ENCODE assay signal across 15 mouse cellular contexts in genomic region chr8:90273182-90273581, GRCm38 (mm10).
DNase-seq lines count a peak whose midpoint lies in the region; ATAC-seq lines count a peak whose summit lies in the region.
"Had no signal": no experiment of that assay in that cellular context is flagged by ENCODE, and none has a peak within 500 bp of the region (broad histone marks: within the 10 kb centered on the region; RNA-seq: fewer than 3 reads in every experiment).

No protein-coding gene starts in this region.

- no peaks in the 10 kb centered on the region for H3K4me1 ChIP-seq in kidney, embryonic 15.5 days
- H3K4me1 ChIP-seq in hindbrain, embryonic 16.5 days (ENCODE audit: control insufficient read depth, insufficient read depth, low read depth, low read length): peaks cover 13% of the 10 kb centered on the region
- peaks cover 50% of the 10 kb centered on the region for H3K4me1 ChIP-seq in neural tube, embryonic 15.5 days
- H3K4me1 ChIP-seq: liver, embryonic 15.5 days had no signal

- no peak overlapping the region for H3K9ac ChIP-seq in kidney, embryonic 15.5 days
- no peak overlapping the region for H3K9ac ChIP-seq in hindbrain, embryonic 16.5 days (ENCODE audit: low read depth, low read length)
- no peak overlapping the region for H3K9ac ChIP-seq in neural tube, embryonic 15.5 days (replicated peaks)
- H3K9ac ChIP-seq: liver, embryonic 15.5 days had no signal

- H3K27me3 ChIP-seq in kidney, embryonic 15.5 days: no peaks in the 10 kb centered on the region
- no peaks in the 10 kb centered on the region for H3K27me3 ChIP-seq in hindbrain, embryonic 16.5 days (replicated peaks; ENCODE audit: control insufficient read depth, insufficient read depth, low read length)
- H3K27me3 ChIP-seq in neural tube, embryonic 15.5 days (replicated peaks): no peaks in the 10 kb centered on the region
- H3K27me3 ChIP-seq: liver, embryonic 15.5 days had no signal

- H3K4me2 ChIP-seq in kidney, embryonic 15.5 days: no peak overlapping the region
- no peak overlapping the region; the same call in 1 of the 2 replicates for H3K4me2 ChIP-seq in hindbrain, embryonic 16.5 days (ENCODE audit: low read length)
- H3K4me2 ChIP-seq in neural tube, embryonic 15.5 days: no peak overlapping the region
- H3K4me2 ChIP-seq: liver, embryonic 15.5 days had no signal

- peaks cover 7% of the 10 kb centered on the region; the same call in 1 of the 2 replicates for H3K36me3 ChIP-seq in kidney, embryonic 15.5 days
- H3K36me3 ChIP-seq in hindbrain, embryonic 16.5 days (ENCODE audit: control insufficient read depth, insufficient read depth, low read length): no peaks in the 10 kb centered on the region
- no peaks in the 10 kb centered on the region for H3K36me3 ChIP-seq in neural tube, embryonic 15.5 days
- H3K36me3 ChIP-seq: liver, embryonic 15.5 days had no signal

- no peaks in the 10 kb centered on the region for H3K9me3 ChIP-seq in kidney, embryonic 15.5 days (replicated peaks)
- no peaks in the 10 kb centered on the region for H3K9me3 ChIP-seq in hindbrain, embryonic 16.5 days (ENCODE audit: control insufficient read depth, low read length)
- H3K9me3 ChIP-seq in neural tube, embryonic 15.5 days (replicated peaks): no peaks in the 10 kb centered on the region
- H3K9me3 ChIP-seq: liver, embryonic 15.5 days had no signal

- no peak overlapping the region for H3K27ac ChIP-seq in kidney, embryonic 15.5 days
- H3K27ac ChIP-seq in hindbrain, embryonic 16.5 days (ENCODE audit: low read depth, low read length): peak overlapping the region; percentile 34; the same call in 1 of the 2 replicates
- H3K27ac ChIP-seq in neural tube, embryonic 15.5 days (replicated peaks): 0 out of 2 replicates have a peak overlapping the region, but pooled peaks have one; percentile 33
- H3K27ac ChIP-seq: liver, embryonic 15.5 days had no signal

- no peak for ATAC-seq in kidney, embryonic 15.5 days (replicated peaks; ENCODE audit: low FRiP score)
- ATAC-seq in hindbrain, embryonic 16.5 days: peak; percentile 15; the same call in 1 of the 2 replicates
- no peak for ATAC-seq in neural tube, embryonic 15.5 days (ENCODE audit: low FRiP score)
- ATAC-seq: Patski had no signal

- no peak overlapping the region for H3K4me3 ChIP-seq in kidney, embryonic 15.5 days (replicated peaks)
- no peak overlapping the region for H3K4me3 ChIP-seq in hindbrain, embryonic 16.5 days (ENCODE audit: low read length)
- no peak overlapping the region for H3K4me3 ChIP-seq in neural tube, embryonic 15.5 days (replicated peaks)
- H3K4me3 ChIP-seq: liver, embryonic 15.5 days; myocyte had no signal

- DNase-seq in embryo, embryonic 11 days: peak; percentile 12
- DNase-seq in embryo, embryonic 10 days (ENCODE audit: low spot score): no peak
- DNase-seq in kidney, postnatal 10 days: peak; percentile 12
- DNase-seq in yolk sac, embryonic 10.5 days (ENCODE audit: low spot score): no peak
- no peak for DNase-seq in gastrocnemius, postnatal 4 days (ENCODE audit: low spot score in 2 of 2)
- DNase-seq: cerebellum, adult 18-20 months; gastrocnemius, postnatal 10 days; left cerebral cortex, postnatal 4 days; lung, postnatal 4 days had no signal

- 59% methylated on average over 7 of the region's 7 CpGs for WGBS in kidney, embryonic 15.5 days
- 25% methylated on average over 7 of the region's 7 CpGs for WGBS in hindbrain, embryonic 16.5 days
- 24% methylated on average over 7 of the region's 7 CpGs for WGBS in neural tube, embryonic 15.5 days

Comparison
In these comparisons a context has a peak if more than half of its experiments do, and no peak if none do; other contexts are left out.
1. DNase-seq: peak in embryo, embryonic 11 days (single experiment) and kidney, postnatal 10 days (single experiment); none in embryo, embryonic 10 days (single experiment), yolk sac, embryonic 10.5 days (single experiment) and gastrocnemius, postnatal 4 days (0 of 2).